Mouse (Mus musculus) ovary, postnatal 10 days (tissue): ENCODE results near the gene Gm20517.
"Not testable (repeated sequence)": the region's sequence is repeated elsewhere in the genome, so short reads cannot be mapped to it uniquely, and the experiment has no call there.

Experiments
- DNase-seq: peaks from one replicate; pipeline ENCODE4 v3.0.0; 2022; ENCODE audit warnings: low spot score

Gene Gm20517

DNA sequence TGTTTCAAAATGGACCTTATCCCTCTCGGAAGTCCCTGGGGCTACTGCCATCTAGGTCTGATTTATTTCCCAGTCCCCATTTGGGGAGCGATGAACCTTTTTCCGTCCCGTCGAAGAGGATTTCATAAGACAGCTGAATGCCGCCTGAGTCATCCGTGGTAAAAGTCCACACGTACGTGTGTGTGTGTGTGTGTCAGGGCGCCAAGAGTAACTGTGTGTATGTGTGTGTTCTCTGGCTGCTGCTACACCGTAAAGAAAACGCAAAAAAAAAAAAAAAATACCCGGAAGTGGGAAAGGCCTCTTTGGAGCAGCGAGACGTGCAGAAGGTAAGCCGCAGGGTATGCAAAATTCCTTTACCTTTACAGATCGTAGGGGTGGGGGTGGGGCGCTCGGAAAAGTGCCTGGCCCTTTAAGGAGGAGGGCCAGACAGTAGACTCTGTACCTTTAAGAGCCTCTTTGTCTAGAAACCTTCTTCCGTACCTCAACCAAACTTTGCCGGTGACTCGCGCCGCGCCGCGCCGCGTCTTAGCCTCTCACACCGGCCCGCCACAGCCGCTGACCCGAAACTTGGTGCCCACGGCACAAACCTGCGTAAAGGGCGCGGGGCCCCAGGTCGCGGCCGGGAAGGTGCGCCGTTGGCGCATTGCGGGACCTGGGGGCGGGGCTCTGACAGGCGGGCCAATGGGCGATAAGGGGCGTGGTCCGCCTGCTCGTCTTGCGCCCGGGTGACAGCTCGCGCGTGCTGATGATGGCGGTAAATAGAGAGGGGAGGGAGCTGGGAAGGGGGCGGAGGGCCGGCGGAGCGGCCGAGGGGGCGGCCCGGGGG, 17.7 kb downstream of the Gm20517 start:
- peak; percentile 87 for DNase-seq

DNA sequence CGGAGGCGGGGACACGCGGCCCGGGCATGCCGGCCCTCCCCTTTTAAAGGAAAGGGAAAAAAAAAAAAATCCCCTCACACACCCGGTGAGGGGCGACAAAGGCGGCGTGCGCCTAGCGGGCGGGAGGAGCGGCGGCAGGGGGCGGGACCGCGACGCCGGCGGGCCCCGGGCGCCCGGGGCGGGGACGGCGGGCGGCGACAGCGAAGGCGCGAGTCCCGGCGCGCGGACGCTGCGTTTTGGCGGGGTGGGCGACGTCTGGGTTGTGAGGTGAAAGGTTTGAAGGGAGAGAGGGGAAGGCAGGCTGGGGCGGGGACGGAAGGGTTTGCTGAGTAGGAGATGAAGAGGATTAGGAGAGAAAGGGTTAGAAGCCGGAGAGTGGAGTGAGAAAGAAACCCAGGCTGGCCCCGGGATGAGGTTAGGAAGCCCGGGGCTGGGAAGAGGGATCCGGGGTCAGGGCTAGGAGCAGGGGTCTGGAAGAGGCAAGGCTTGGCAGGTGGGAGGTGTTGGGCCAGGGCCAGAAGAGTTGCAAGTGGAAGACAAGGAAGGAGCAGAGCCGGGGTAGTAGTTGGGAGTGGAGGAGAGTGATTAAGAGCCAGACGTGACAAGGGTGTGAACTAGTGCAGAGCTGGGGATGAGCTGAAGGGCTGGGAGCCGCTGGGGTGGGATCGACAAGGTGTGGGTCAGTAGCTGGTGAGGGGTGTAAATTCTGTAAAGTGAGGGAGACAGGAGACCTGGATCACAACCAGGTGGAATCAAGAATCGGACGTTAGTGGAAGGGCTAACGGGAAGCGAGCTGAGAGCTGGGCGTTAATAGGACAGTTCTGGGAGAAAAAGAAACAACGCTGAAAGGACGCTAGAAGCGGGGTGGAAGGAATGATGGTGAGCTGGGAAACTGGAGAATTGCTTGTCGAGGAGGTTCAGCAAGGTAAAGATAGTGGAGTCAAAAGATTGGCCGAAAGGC, 18.6 kb downstream of the Gm20517 start:
- no peak for DNase-seq

DNA sequence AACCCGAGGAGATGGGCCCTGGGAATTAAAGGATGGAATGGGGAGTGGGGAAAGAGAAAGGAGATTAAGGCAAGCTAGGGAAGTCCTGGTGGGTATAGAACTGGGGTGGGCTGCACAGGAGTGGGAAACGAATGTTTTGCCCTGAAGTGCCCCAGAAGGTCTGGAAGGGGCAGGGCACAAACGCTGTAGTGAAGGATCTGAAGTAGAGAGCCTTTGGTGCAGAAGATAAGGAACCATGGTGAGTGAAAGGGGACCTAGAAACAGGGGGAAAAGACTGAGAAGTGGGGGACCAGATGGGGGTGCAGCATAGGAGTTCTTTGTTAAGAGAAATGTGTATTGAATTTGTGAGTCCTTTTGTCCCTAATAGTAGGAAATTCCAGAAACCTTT, 19.3 kb downstream of the Gm20517 start, which contains the start of gene Usp49:
Usp49 (plus strand) TSS at position 13 of the 388 bp plus-strand sequence.
- no peak for DNase-seq

DNA sequence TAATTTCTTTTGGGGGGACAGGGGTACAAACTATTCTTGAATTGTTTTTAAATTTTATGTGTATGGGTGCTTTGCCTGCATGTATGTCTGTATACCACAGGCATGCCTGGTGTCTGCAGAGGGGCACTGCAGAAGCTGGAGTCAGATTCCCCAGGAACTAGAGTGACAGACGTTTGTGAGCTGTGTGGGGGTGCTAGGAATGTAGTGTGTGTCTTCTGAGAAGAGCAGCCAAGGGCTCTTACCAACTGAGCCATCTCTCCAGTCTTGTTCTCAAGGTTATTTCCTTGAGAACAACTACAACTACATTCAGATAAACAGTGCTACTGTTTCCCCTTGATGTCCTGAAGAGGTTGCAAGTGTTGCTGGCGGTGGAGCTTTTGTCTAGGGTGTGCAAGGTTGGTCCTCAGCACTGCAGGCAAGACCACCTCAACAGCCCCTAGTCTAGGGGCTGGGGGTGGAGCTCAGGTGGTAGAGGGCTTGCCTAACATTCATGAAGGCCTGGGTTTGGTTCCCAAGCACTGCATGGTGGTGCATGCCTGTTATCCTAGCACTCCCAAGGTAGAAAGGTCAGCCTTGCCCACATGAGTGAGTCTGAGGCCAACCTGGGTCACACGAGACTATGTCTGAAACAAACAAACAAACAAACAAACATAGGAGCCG, 20.9 kb downstream of the Gm20517 start:
- no peak for DNase-seq

DNA sequence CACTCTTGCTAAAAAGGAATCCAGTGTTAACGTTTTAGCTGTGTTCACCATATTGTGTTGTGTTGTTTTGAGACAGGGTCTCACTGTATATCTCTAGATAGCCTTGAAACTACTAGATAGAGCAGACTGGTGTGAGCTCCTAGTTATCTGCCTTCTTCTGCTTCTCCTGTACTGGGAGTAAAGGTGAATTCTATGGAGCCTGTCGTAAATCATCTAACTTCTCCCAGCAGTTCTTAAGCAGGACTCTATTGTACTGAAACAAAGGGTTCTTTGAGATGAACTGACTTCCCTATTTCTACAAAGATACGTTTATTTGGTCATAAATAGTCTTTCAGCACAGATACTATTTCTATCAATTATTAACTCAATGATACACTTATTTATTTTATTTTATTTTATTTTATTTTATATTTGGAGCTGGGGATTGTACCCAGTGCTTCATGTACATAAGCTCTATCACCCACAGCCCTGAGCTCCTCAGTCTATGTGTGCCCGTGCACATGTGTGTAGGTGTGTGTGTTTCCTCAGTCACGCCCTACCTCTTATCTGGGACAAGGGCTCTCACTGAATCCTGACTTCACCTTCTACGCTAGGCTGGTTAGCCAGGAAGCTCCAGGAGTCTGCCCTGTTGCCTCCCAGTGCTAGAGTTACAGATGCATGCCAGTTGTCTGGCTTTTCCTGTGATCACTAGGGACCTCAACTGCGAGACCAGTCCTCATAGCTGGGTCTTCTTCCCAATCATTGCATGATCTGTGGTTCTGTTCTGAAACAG, 22.8 kb downstream of the Gm20517 start:
- no peak for DNase-seq

DNA sequence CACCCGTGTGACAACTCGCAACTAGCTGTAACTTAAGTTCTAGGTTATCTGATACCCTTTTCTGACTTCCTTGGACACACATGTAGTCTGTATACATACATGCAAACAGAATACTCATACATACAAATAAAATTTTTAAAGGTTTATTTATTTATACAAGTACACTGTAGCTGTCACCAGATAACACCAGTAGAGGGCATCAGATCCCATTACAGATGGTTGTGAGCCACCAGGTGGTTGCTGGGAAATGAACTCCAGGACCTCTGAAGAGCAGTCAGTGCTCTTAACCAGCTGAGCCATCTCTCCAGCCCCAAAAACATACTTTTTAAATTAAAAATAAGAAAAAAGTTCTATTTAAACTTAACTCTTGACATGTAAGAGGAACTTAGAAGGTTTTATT, 31.6 kb downstream of the Gm20517 start:
- DNase-seq: no peak

DNA sequence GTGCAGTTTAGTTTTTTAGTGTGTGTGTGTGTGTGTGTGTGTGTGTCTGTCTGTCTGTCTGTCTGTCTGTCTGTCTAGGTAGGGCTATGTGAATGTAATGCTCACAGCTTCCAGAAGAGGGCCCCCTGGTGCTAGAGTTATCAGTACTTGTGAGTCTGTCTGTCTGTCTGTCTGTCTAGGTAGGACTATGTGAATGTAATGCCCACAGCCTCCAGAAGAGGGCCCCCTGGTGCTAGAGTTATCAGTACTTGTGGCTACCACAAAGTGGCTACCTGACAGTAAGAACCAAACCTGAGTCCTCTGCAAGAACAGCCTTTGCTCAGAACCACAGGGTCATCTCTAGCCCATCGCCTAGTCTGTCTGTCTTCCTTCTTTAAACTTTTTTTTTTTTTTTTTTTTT, 35.3 kb downstream of the Gm20517 start:
- peak; percentile 5 for DNase-seq

DNA sequence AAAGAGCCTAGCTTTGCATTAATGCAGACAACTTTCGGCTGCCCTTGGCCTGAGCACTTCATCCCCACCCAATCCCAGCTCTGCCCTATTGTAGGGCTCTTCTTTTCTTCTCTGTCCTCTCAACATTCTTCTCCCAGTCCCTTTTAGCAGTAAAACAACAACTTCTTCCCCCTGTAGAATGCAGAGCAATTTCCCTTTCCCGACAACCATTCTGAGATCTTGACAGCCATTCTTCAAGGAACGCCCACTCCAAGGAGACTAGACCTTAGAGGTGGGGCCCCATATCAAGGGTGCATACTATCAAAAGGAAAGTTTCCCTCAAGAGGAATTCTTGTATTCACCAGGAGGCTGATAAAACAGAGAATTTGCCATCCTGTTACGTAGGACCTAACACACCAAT, 37.6 kb downstream of the Gm20517 start:
- no peak for DNase-seq

DNA sequence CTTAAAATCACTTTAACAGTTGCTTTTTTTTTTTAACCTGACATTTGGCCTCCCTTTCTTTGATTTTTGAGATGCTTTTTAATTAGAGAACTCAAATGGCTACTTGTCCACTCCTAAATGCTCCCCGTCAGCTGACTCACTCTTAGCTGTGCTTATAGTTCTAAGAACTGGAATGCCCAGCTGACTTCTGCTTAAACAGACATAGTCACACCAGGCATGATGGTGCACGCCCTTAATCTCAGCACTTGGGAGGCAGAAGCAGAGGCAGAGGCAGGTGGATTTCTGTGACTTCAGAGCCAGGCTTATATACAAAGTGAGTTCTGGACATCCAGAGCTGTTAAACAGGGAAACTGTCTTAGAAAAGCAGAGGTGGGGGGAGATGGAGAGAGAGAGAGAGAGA, 40.6 kb downstream of the Gm20517 start:
- no peak for DNase-seq

DNA sequence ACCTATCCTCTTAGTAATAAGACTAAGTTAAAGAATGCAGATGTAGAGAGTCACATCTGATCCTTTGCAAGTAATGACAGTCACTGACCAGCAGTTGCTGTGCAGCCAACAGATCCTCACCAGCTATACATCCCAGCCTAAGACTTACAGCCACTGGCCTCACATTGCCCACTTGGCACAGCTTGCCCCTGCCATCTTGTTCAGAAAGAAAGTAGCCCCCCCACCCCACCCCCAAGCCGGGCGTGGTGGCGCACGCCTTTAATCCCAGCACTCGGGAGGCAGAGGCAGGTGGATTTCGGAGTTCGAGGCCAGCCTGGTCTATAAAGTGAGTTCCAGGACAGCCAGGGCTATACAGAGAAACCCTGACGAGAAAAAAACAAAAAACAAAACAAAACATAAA, 43.0 kb downstream of the Gm20517 start:
- not testable (repeated sequence) for DNase-seq

DNA sequence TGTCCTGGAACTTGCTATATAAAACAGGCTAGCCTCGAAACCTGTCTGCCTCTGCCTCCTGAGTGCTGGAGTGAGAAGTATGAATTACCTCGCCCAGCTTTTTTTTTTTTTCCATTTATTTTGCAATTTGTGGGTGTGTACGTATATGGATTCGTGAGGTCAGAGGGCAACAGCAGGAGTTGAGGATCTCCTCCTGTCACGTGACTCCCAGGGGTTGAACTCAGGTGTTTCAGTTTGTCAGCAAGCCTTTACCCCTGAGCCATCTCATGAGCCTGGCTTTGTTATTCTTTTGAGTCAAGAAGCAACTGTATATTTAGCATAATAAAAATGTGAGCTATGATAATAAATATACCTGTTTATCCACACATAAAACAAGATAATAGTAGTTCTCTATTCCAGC, 44.3 kb downstream of the Gm20517 start:
- DNase-seq: no peak

DNA sequence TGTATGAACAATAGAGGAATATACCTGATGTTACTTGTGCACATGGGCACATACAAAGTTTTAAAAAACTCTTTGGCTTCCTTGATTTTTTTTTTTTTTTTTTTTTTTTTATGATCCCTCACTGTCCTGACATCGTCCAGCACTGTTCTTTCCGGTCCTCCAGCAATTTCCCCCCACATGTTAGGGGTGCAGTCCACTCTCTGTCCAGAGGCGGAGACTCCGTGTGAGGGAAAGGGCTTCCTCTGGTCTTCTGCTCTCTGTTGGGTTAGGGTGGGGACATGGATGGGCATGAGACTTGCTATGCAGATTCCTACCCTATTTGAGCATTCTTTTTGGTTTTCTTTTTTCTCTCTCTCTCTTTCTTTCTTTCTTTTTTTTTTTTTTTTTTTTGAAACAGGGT, 46.5 kb downstream of the Gm20517 start:
- no peak for DNase-seq

DNA sequence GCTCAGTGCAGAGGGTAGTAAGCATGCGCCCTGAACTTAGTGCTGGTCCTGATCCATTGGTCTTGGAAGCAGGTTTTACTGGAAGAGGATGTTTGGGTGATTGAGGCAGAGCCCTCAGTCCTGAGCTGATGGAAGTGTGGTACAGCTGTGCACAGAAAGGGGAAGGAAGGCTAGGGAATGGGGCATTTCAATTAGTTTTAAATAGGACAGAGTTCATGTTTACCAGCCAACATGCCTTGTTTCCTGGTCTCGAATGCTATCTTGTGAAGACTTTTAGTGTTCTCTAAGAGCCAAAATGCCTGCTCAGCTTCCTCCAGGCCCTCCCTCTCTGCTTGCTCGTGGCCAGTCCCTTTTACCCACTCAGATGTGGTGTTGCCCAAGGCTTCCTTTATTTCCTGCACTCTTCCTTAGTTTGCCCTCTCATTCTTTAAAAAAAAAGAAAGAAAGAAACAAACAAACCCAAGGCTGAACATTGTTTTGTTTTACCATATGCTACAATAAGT, 47.4 kb downstream of the Gm20517 start:
- DNase-seq: no peak

DNA sequence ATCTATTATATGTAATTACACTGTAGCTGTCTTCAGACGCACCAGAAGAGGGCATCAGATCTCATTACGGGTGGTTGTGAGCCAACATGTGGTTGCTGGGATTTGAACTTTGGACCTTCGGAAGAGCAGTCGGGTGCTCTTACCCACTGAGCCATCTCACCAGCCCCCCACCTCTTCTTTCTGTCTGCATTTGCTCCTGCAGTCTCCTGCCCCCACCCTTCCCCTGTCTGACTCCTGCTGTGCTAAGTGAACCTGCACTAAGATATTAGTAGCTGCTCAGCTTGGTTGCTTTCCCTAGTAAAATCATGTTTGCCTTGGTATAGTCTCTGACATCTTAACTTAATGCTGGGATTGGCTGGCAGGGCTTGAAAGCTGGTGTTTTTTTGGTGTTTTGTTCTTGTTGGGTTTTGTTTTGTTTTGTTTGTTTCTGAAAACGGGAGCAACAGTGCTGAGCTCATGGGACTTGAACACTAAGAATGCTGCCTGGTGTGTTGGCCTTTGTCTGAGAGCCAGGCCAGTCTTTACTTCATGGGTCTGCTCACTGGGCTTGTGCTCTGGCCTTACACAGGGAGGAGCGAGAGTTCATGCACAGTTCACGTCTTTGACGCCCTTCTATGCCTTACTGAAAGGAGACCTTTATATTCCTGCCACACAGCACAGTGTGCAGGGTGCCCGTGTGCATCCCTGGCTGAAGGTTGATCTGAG, 51.8 kb downstream of the Gm20517 start:
- no peak for DNase-seq

DNA sequence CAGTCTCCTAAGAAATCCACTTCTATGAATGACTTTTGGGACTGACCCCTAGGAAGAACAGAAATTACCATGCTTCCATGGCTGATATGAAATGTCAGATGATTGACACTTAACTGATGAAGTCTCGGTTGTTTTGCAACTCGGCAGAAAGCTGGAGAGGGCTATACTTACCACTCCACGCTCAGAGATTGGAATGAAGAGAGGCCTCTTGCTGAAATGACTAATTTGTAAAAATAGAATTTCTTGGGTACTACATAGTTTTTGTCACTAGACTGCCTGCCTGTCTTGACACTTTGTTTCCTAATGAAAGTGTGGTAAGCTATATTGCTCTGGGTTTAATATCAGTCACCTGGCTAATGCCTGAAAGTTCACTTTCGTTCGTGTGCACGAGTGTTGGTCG, 53.1 kb downstream of the Gm20517 start:
- DNase-seq: no peak

DNA sequence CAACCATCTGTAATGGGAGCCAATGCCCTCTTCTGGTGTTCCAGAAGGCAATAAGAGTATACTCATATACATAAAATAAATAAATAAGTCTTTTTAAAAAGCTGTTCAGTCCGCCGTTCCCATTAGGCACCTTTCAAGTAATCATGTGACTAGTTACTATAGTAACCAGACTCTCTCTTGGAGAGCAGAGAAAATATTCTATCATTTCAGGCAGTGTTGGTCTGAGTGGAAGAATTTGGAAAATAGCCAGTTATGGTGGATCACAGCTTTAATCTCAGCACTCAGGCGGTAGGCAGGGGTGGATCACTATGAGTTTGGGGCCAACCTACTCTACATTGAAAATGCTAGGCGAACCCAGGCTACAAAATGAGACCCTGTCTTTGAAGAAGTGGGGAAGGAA, 57.8 kb downstream of the Gm20517 start:
- no peak for DNase-seq

DNA sequence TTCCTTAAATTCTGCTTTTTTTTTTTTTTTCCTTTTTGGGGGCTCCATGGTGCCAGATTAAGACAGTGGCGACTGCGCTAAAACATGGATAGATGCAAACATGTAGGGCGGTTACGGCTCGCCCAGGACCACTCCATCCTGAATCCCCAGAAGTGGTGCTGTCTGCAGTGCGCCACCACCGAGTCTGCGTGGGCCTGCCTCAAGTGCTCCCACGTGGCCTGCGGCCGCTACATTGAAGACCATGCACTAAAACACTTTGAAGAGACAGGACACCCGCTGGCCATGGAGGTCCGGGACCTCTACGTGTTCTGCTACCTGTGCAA, 60.6 kb downstream of the Gm20517 start:
- no peak for DNase-seq

DNA sequence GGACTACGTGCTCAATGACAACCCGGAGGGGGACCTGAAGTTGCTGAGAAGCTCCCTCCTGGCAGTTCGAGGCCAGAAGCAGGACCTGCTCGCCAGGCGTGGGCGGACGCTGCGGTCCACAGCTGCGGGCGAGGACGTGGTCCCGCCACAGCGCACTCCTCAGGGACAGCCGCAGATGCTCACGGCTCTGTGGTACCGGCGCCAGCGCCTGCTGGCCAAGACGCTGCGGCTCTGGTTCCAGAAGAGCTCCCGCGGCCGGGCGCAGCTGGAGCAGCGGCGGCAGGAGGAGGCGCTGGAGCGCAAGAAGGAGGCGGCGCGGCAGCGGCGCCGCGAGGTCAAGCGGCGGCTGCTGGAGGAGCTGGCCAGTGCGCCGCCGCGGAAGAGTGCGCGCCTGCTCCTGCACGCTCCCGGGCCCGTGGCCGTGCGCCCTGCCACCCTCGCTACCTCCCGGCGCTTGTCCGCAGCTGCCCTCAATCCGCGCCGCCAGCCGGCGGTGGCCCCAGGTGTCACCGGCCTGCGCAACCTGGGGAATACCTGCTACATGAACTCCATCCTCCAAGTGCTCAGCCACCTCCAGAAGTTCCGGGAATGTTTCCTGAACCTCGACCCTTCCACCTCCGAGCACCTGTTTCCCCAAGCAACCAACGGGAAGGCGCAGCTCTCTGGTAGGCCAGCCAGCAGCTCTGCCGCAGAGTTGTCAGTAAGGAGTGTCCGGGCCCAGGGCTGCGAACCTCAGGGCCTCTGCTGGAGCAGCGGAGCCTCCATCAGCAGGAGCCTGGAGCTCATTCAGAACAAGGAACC, 61.1 kb downstream of the Gm20517 start:
- no peak for DNase-seq

DNA sequence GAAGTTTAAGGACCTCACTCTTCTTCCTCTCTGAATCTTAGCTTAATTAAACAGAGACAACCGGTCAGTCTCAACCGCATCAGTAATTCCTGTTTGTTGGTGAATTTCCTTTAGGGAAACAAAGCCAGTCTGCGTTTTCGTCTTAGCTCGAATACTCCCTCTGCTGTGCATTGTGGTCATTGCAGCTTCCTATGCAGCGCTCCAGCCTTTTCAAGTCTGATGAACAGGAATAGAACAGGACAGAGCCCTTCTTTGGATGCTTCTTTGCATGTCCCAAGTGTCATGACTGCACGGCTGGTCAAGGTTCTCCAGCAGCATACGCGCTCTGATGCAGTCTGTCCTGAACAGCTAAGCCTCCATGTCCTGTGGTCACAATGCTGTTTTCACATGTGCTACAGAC, 65.2 kb downstream of the Gm20517 start:
- peak; percentile 45 for DNase-seq

DNA sequence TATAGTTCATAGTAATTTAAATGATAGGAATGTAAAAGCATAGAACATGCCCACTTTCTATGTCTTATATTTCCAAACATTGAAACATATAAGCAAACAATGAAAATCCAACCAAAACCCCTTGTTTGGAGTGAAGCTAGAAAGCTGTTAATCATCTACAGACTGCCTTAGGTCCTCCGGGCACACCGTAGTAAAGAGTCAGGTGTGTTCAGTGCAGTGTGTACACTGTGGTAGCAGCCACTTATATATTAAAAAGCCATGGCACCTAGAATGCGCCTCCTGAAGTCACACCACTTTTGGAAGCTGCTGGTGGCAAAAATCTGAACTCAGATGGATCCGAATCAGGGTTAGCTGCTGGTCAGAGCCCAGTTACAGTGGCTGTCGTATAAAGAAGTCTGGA, 66.8 kb downstream of the Gm20517 start:
- DNase-seq: no peak
